In genomic region chr16:37533369-37534068, GRCm38 (mm10) we compare ENCODE assay signal across 32 mouse cellular contexts. TPM values are rescaled to one million over a fixed set of nuclear protein-coding genes. Genes with fewer than 3 reads are reported as not detected.
DNase-seq lines count a peak whose midpoint lies in the region; ATAC-seq and TF ChIP-seq lines count a peak whose summit lies in the region.
"Had no signal": no experiment of that assay in that cellular context is flagged by ENCODE, and none has a peak within 500 bp of the region (broad histone marks: within the 10 kb centered on the region; RNA-seq: fewer than 3 reads in every experiment).

No protein-coding gene starts in this region.

- WGBS in liver, embryonic 13.5 days (ENCODE audit: insufficient replicate concordance) = 37% methylated on average over 8 of the region's 8 CpGs
- WGBS in liver, postnatal 0 days (ENCODE audit: insufficient replicate concordance) = 55% methylated on average over 8 of the region's 8 CpGs
- WGBS in forebrain, embryonic 15.5 days = 93% methylated on average over 8 of the region's 8 CpGs
- WGBS in hindbrain, embryonic 12.5 days = 90% methylated on average over 8 of the region's 8 CpGs
- 87% methylated on average over 8 of the region's 8 CpGs for WGBS in forebrain, embryonic 12.5 days

- H3K4me2 ChIP-seq in liver, embryonic 13.5 days = no peak overlapping the region
- H3K4me2 ChIP-seq in liver, postnatal 0 days (ENCODE audit: low read depth, low read length) = no peak overlapping the region
- H3K4me2 ChIP-seq in forebrain, embryonic 15.5 days (replicated peaks) = no peak overlapping the region
- no peak overlapping the region for H3K4me2 ChIP-seq in hindbrain, embryonic 12.5 days (replicated peaks)
- no peak overlapping the region for H3K4me2 ChIP-seq in forebrain, embryonic 12.5 days
- H3K4me2 ChIP-seq: embryonic facial prominence, embryonic 12.5 days; limb, embryonic 12.5 days; liver, embryonic 11.5 days; neural tube, embryonic 13.5 days; stomach, embryonic 15.5 days had no signal

- ATAC-seq in liver, embryonic 13.5 days (ENCODE audit: low read depth) = 0 out of 2 replicates have a peak, but pooled peaks have one; percentile 43
- no peak for ATAC-seq in liver, postnatal 0 days
- peak; percentile 80 for ATAC-seq in granulocyte monocyte progenitor cell, adult 5-6 weeks (replicated peaks; ENCODE audit: poor library complexity, severe bottlenecking)
- ATAC-seq in forebrain, embryonic 15.5 days (replicated peaks) = no peak
- ATAC-seq in hindbrain, embryonic 12.5 days (ENCODE audit: low FRiP score) = no peak
- no peak for ATAC-seq in forebrain, embryonic 12.5 days (ENCODE audit: low FRiP score)
- ATAC-seq: forebrain, embryonic 14.5 days; hindbrain, embryonic 16.5 days; midbrain, embryonic 16.5 days had no signal

- no peak overlapping the region for H3K27ac ChIP-seq in liver, embryonic 13.5 days
- no peak overlapping the region for H3K27ac ChIP-seq in liver, postnatal 0 days (ENCODE audit: low read depth)
- no peak overlapping the region for H3K27ac ChIP-seq in forebrain, embryonic 15.5 days (replicated peaks)
- no peak overlapping the region for H3K27ac ChIP-seq in hindbrain, embryonic 12.5 days
- H3K27ac ChIP-seq in forebrain, embryonic 12.5 days = no peak overlapping the region
- H3K27ac ChIP-seq: embryonic facial prominence, embryonic 12.5 days; heart, embryonic 10.5 days; kidney, postnatal 0 days; limb, embryonic 12.5 days; midbrain, embryonic 10.5 days; neural tube, embryonic 13.5 days; stomach, embryonic 15.5 days had no signal

- no peak overlapping the region for H3K4me3 ChIP-seq in liver, embryonic 13.5 days (replicated peaks)
- H3K4me3 ChIP-seq in liver, postnatal 0 days (ENCODE audit: low read depth, low read length) = no peak overlapping the region
- peak overlapping the region; percentile 62 for H3K4me3 ChIP-seq in megakaryocyte, embryonic 14.5 days (replicated peaks)
- H3K4me3 ChIP-seq in forebrain, embryonic 15.5 days = no peak overlapping the region
- H3K4me3 ChIP-seq in hindbrain, embryonic 12.5 days = no peak overlapping the region
- H3K4me3 ChIP-seq in forebrain, embryonic 12.5 days (replicated peaks) = no peak overlapping the region
- H3K4me3 ChIP-seq: embryonic facial prominence, embryonic 12.5 days; heart, embryonic 10.5 days; limb, embryonic 12.5 days; midbrain, embryonic 10.5 days; myocyte; neural tube, embryonic 13.5 days; stomach, embryonic 15.5 days had no signal

- peaks cover 24% of the 10 kb centered on the region for H3K36me3 ChIP-seq in liver, embryonic 13.5 days
- 0 out of 2 replicates have a peak, but pooled peaks cover 8% of the 10 kb centered on the region for H3K36me3 ChIP-seq in liver, postnatal 0 days (replicated peaks; ENCODE audit: insufficient read depth, low read length)
- peaks cover 70% of the 10 kb centered on the region for H3K36me3 ChIP-seq in megakaryocyte, embryonic 14.5 days (replicated peaks; ENCODE audit: low read length)
- H3K36me3 ChIP-seq in forebrain, embryonic 15.5 days = peaks cover 12% of the 10 kb centered on the region
- peaks cover 26% of the 10 kb centered on the region for H3K36me3 ChIP-seq in hindbrain, embryonic 12.5 days
- peaks cover 32% of the 10 kb centered on the region for H3K36me3 ChIP-seq in forebrain, embryonic 12.5 days (replicated peaks)
- H3K36me3 ChIP-seq: stomach, embryonic 15.5 days had no signal

- H3K9me3 ChIP-seq in liver, embryonic 13.5 days (replicated peaks) = no peaks in the 10 kb centered on the region
- no peaks in the 10 kb centered on the region for H3K9me3 ChIP-seq in liver, postnatal 0 days (ENCODE audit: low read length)
- no peaks in the 10 kb centered on the region for H3K9me3 ChIP-seq in megakaryocyte, embryonic 14.5 days
- no peaks in the 10 kb centered on the region for H3K9me3 ChIP-seq in forebrain, embryonic 15.5 days
- H3K9me3 ChIP-seq in hindbrain, embryonic 12.5 days (replicated peaks) = no peaks in the 10 kb centered on the region
- no peaks in the 10 kb centered on the region for H3K9me3 ChIP-seq in forebrain, embryonic 12.5 days
- H3K9me3 ChIP-seq: embryonic facial prominence, embryonic 12.5 days; heart, embryonic 10.5 days; limb, embryonic 12.5 days; midbrain, embryonic 10.5 days; neural tube, embryonic 13.5 days; stomach, embryonic 15.5 days had no signal

- no peaks in the 10 kb centered on the region for H3K27me3 ChIP-seq in liver, embryonic 13.5 days
- H3K27me3 ChIP-seq in liver, postnatal 0 days (ENCODE audit: insufficient read depth, low read length) = no peaks in the 10 kb centered on the region
- H3K27me3 ChIP-seq in megakaryocyte, embryonic 14.5 days (replicated peaks) = no peaks in the 10 kb centered on the region
- no peaks in the 10 kb centered on the region for H3K27me3 ChIP-seq in forebrain, embryonic 15.5 days
- H3K27me3 ChIP-seq in hindbrain, embryonic 12.5 days = no peaks in the 10 kb centered on the region
- H3K27me3 ChIP-seq in forebrain, embryonic 12.5 days = no peaks in the 10 kb centered on the region
- H3K27me3 ChIP-seq: embryonic facial prominence, embryonic 12.5 days; limb, embryonic 12.5 days; neural tube, embryonic 13.5 days; stomach, embryonic 15.5 days had no signal

- H3K9ac ChIP-seq in liver, embryonic 13.5 days = no peak overlapping the region
- H3K9ac ChIP-seq in liver, postnatal 0 days (replicated peaks) = no peak overlapping the region
- H3K9ac ChIP-seq in forebrain, embryonic 15.5 days (replicated peaks) = no peak overlapping the region
- H3K9ac ChIP-seq in hindbrain, embryonic 12.5 days = no peak overlapping the region
- no peak overlapping the region for H3K9ac ChIP-seq in forebrain, embryonic 12.5 days
- H3K9ac ChIP-seq: embryonic facial prominence, embryonic 12.5 days; limb, embryonic 12.5 days; neural tube, embryonic 13.5 days; stomach, embryonic 15.5 days had no signal

- no peak for DNase-seq in liver, embryonic 13.5 days
- DNase-seq in liver, postnatal 0 days = no peak
- DNase-seq: adrenal gland, postnatal 36 days; cerebellum, adult 11 months; cerebellum, adult 9-11 months; kidney, adult 18-20 months; layer of hippocampus, adult 9-11 months; lung, adult 2 months; lung, postnatal 14 days; retina, postnatal 1 day; right cerebral cortex, postnatal 4 days; thymus, postnatal 36 days had no signal

- TF ChIP-seq CTCF in liver, postnatal 0 days (IDR thresholded peaks at IDR 0.05; ENCODE audit: low read depth) = no peak

- H3K4me1 ChIP-seq in liver, embryonic 13.5 days (replicated peaks) = peaks cover 39% of the 10 kb centered on the region
- H3K4me1 ChIP-seq in liver, postnatal 0 days (ENCODE audit: insufficient read depth) = peaks cover 20% of the 10 kb centered on the region
- H3K4me1 ChIP-seq in megakaryocyte, embryonic 14.5 days = peaks cover 44% of the 10 kb centered on the region
- peaks cover 12% of the 10 kb centered on the region for H3K4me1 ChIP-seq in forebrain, embryonic 15.5 days
- peaks cover 17% of the 10 kb centered on the region for H3K4me1 ChIP-seq in hindbrain, embryonic 12.5 days
- peaks cover 32% of the 10 kb centered on the region for H3K4me1 ChIP-seq in forebrain, embryonic 12.5 days

- no peak for TF ChIP-seq EP300 in liver, postnatal 0 days (IDR thresholded peaks at IDR 0.05; ENCODE audit: low read depth)

RNA-seq across cellular contexts. Expression of gene Gtf2e1, which starts 6.1 kb away (rescaled TPM):
- 11.5 and 14.2 TPM in 2 replicates for polyA plus RNA-seq in liver, embryonic 13.5 days (2015; fragmentation: Nextera tagmentation; extraction: Ambion mirVana)
- polyA plus RNA-seq in liver, postnatal 0 days (2015; fragmentation: Nextera tagmentation; extraction: Ambion mirVana) = 5.8 and 5.9 TPM in 2 replicates
- 22.0 and 25.4 TPM in 2 replicates for total RNA-seq in granulocyte monocyte progenitor cell, adult 5-6 weeks (2014; fragmentation: Nextera tagmentation)
- total RNA-seq in granulocyte monocyte progenitor cell, adult 5-6 weeks (2017) = 22.9 and 23.2 TPM in 2 replicates
- 0.89 and 1.7 TPM in 2 replicates for polyA plus RNA-seq in megakaryocyte, embryonic 14.5 days (2012; ENCODE audit: insufficient read depth, low replicate concordance)
- 39.0 and 40.3 TPM in 2 replicates for polyA plus RNA-seq in forebrain, embryonic 15.5 days (2015; fragmentation: Nextera tagmentation; extraction: Ambion mirVana)
- polyA plus RNA-seq in hindbrain, embryonic 12.5 days (2016; fragmentation: Nextera tagmentation; extraction: Ambion mirVana) = 43.3 and 45.1 TPM in 2 replicates
- polyA plus RNA-seq in forebrain, embryonic 12.5 days (2016; fragmentation: Nextera tagmentation; extraction: Ambion mirVana) = 49.3 and 52.6 TPM in 2 replicates

RNA-seq across cellular contexts. Expression of gene Rabl3, which starts 6.2 kb away (rescaled TPM):
- 14.6 and 19.6 TPM in 2 replicates for polyA plus RNA-seq in liver, embryonic 13.5 days (2015; fragmentation: Nextera tagmentation; extraction: Ambion mirVana)
- polyA plus RNA-seq in liver, postnatal 0 days (2015; fragmentation: Nextera tagmentation; extraction: Ambion mirVana) = 14.2 and 14.9 TPM in 2 replicates
- 10.2 and 13.1 TPM in 2 replicates for total RNA-seq in granulocyte monocyte progenitor cell, adult 5-6 weeks (2014; fragmentation: Nextera tagmentation)
- 7.5 and 15.5 TPM in 2 replicates for total RNA-seq in granulocyte monocyte progenitor cell, adult 5-6 weeks (2017)
- polyA plus RNA-seq in megakaryocyte, embryonic 14.5 days (2012; ENCODE audit: insufficient read depth, low replicate concordance) = 0.36 TPM in 1 of 2 replicates, not detected in the other
- polyA plus RNA-seq in forebrain, embryonic 15.5 days (2015; fragmentation: Nextera tagmentation; extraction: Ambion mirVana) = 17.7 and 18.1 TPM in 2 replicates
- 30.2 and 32.5 TPM in 2 replicates for polyA plus RNA-seq in hindbrain, embryonic 12.5 days (2016; fragmentation: Nextera tagmentation; extraction: Ambion mirVana)
- polyA plus RNA-seq in forebrain, embryonic 12.5 days (2016; fragmentation: Nextera tagmentation; extraction: Ambion mirVana) = 34.5 and 35.1 TPM in 2 replicates

RNA-seq across cellular contexts. Expression of gene Hgd, which starts 46.4 kb away (rescaled TPM):
- 24.4 and 25.8 TPM in 2 replicates for polyA plus RNA-seq in liver, embryonic 13.5 days (2015; fragmentation: Nextera tagmentation; extraction: Ambion mirVana)
- 131 and 153 TPM in 2 replicates for polyA plus RNA-seq in liver, postnatal 0 days (2015; fragmentation: Nextera tagmentation; extraction: Ambion mirVana)
- not detected in 2 replicates for total RNA-seq in granulocyte monocyte progenitor cell, adult 5-6 weeks (2014; fragmentation: Nextera tagmentation)
- not detected in 2 replicates for total RNA-seq in granulocyte monocyte progenitor cell, adult 5-6 weeks (2017)
- not detected in 2 replicates for polyA plus RNA-seq in megakaryocyte, embryonic 14.5 days (2012; ENCODE audit: insufficient read depth, low replicate concordance)
- polyA plus RNA-seq in forebrain, embryonic 15.5 days (2015; fragmentation: Nextera tagmentation; extraction: Ambion mirVana) = 0.24 TPM in 1 of 2 replicates, not detected in the other
- 0.25 TPM in 1 of 2 replicates, not detected in the other for polyA plus RNA-seq in hindbrain, embryonic 12.5 days (2016; fragmentation: Nextera tagmentation; extraction: Ambion mirVana)
- polyA plus RNA-seq in forebrain, embryonic 12.5 days (2016; fragmentation: Nextera tagmentation; extraction: Ambion mirVana) = 0.23 and 0.45 TPM in 2 replicates
- total RNA-seq: hematopoietic stem cell, adult 5-6 weeks; left cerebral cortex, adult 8-10 months had no signal
- polyA plus RNA-seq: forebrain, embryonic 14.5 days; hindbrain, embryonic 16.5 days; large intestine, adult 2 months had no signal

Comparison
In these comparisons a context has a peak if more than half of its experiments do, and no peak if none do; other contexts are left out.
1. ATAC-seq: peak in liver, embryonic 13.5 days (single experiment) and granulocyte monocyte progenitor cell, adult 5-6 weeks (single experiment); none in liver, postnatal 0 days (single experiment), forebrain, embryonic 15.5 days (single experiment), hindbrain, embryonic 12.5 days (single experiment) and forebrain, embryonic 12.5 days (single experiment).
2. RNA of gene Rabl3, which starts 6.2 kb away (polyA plus RNA-seq): 34.5 to 35.1 TPM in forebrain, embryonic 12.5 days, 30.2 to 32.5 TPM in hindbrain, embryonic 12.5 days, 17.7 to 18.1 TPM in forebrain, embryonic 15.5 days, 14.2 to 14.9 TPM in liver, postnatal 0 days and 14.6 to 19.6 TPM in liver, embryonic 13.5 days; 0.36 TPM in megakaryocyte, embryonic 14.5 days; every median in the first group is over 10 times any median in the second.
3. RNA of gene Hgd, which starts 46.4 kb away (polyA plus RNA-seq): 131 to 153 TPM in liver, postnatal 0 days and 24.4 to 25.8 TPM in liver, embryonic 13.5 days; 0.23 to 0.45 TPM in forebrain, embryonic 12.5 days, 0.24 TPM in forebrain, embryonic 15.5 days, not detected in megakaryocyte, embryonic 14.5 days and 0.25 TPM in hindbrain, embryonic 12.5 days; every median in the first group is over 10 times any median in the second.